Mouse (Mus musculus) c-Kit-positive CD71-positive TER-119-negative erythroid progenitor cells, embryonic 14.5 days (primary cell): ENCODE measurements around the gene Mettl8.
A peak's percentile ranks its signal among the peaks of the same experiment; 100 is the strongest.

Experiments used
- DNase-seq: peaks from one replicate; pipeline ENCODE4 v3.0.0-alpha.2; 2013; ENCODE audit warnings: low read depth

The Mettl8 gene

DNA sequence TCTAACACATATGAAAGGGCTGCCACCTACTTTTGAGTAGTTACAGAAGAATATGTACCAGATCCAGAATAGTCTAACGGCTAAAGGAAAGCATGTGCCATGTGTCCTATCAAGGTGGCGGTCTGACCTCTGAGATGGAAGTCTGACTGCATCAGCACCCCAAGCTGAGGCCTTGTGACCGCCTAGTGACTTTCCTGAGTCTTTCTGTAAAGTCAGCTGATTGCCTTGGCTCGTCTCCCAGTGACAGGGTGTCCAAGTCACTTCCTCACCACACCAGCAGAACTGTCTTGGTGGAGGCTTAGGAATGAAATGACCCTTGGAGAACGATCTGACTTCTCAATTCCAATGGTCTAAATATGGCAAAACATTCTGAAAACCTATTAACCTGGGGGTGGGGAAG lies 77.1 kb downstream of the Mettl8 start:
- DNase-seq: no peak

GRCm38 (mm10) chr2:70974769-70975168 lies 80.6 kb downstream of the Mettl8 start:
- DNase-seq: no peak

GRCm38 (mm10) chr2:70972795-70973518 lies 82.4 kb downstream of the Mettl8 start:
- no peak for DNase-seq

GRCm38 (mm10) chr2:70970158-70970741 lies 85.1 kb downstream of the Mettl8 start:
- DNase-seq: no peak

GRCm38 (mm10) chr2:70968305-70968704 lies 87.1 kb downstream of the Mettl8 start:
- no peak for DNase-seq

DNA sequence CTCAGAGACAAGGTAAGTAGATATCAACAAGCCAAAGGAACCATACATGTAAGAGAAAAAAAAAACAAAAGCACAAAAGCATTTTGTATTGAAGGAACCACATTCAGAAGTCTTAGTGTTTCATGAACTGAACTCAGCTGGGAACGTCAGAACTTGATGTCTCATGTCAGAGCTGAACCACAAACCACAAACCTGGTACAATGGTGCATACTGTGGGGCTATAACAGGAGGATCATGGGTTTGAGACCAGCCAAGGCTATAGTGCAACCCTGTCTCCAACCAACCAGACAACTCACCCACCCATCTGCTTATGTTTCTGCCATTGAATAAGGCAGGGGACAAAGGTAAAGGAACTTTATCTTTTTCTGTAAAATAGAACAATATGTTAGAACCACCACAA lies 88.2 kb downstream of the Mettl8 start:
- no peak for DNase-seq

- no peak for DNase-seq
Measured at GRCm38 (mm10) chr2:70964809-70965208, 90.6 kb downstream of the Mettl8 start.

DNA sequence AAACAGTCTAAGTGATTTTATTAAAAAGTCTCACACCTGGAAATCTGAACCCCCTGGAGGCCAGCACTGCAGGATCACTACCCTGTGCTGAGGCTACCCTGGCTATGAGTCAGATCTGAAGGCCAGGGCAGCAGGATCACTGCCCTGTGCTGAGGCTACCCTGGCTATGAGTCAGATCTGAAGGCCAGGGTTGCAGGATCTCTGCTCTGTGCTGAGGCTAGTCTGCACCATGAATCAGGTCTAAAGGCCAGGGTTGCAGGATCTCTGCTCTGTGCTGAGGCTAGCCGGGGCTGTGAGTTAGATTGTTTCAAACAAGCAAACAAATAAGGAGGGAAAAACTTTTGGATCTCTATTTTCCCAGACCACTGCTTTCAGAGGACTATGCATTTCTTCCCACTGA lies 92.5 kb downstream of the Mettl8 start:
- DNase-seq: no peak

DNA sequence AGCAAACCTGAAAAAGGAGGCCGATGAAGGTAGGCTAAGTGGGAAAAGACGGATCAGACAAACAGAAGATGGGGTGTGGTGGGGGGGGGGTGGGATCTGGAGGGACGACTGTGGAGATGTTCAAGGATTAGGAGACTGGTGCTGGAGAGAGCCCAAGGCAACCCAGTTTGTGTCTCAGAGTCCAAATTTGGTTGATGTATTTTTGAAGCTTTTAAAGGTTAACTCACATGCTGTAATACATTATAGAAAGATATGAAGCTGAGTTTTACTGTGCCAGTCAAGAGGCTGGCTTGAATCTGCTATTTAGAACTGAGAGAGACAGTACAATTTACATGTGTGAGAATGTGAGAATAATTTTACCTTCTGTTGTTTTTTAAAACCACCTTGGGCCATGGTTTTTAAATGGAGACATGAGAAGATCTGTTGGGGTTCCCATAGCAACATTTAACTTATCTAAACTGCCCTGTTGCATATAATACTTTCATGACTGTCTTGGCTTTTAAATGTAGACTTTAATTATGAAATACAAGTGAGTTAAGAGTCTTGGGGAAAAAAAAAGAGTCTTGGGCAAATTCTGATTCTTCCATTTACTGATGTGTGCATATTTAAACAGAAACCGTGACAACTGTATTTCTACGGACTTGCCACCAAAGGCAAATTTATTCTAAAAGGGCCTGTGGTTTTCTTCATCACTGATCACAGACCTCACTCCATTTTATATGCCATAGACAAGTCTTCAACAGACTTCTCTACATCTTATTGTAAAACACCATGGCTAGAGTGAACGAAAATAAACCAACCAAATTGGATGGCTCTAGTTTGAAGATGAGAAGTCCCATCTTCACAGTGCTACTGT lies 94.1 kb downstream of the Mettl8 start:
- no peak for DNase-seq

DNA sequence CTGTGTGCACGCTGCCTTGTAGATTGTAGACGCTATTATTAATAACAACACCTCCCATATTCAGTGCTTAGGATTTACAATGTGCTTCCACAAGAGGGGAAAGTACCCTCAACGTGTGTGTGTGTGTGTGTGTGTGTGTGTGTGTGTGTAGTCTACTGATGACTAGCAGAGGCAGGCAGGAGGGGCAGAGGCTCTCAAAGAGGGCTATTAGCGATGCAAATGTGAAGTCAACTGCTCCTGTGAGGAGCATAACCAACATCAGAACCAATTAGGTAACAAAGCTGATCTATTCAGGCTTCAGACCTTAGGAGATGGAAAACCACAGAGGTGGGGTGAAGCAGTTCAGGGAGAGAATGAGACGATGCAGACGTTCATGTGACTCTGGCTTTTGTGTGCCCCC lies 95.3 kb downstream of the Mettl8 start:
- no peak for DNase-seq

DNA sequence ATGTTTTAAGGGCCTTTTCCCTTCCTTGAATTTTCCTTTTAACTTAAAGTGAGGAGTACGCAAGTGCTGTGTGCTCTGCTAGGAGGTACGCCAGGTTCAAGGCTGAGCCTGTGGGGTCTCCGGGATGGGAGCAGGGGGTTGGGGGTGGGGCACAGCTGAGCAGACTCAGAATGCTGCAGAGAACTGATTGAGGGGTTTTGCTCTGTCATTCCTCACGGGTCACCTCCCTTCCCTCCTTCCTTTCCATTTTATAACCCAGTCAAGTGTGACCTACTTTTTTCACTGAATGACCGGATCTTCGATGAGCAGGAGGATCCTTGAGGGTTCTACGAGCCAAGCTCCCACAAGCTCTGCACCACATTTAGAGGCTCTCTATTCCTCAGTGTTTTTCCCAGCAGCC lies 96.0 kb downstream of the Mettl8 start:
- DNase-seq: no peak

- DNase-seq: no peak
Measured at GRCm38 (mm10) chr2:70958536-70958935, 96.8 kb downstream of the Mettl8 start.

- no peak for DNase-seq
Measured at GRCm38 (mm10) chr2:70953616-70954015, 101.8 kb downstream of the Mettl8 start.

DNA sequence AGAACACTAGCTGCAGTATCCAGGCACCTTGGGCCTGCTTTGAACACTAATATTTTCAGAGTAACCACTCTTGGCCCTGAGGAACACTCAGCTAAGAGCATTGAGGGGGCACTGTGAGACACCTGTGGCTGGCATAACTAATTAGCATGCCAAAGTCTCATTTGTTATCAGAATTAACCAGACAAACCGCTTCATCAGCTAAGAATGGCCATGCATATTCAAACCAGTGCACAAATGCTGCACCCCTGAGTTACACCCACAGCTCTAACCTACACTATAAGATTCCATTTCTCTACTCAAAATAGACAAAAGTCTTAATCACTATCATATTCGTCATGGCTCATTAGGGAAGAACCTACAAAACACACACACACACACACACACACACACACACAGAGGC lies 103.4 kb downstream of the Mettl8 start:
- DNase-seq: no peak

- DNase-seq: no peak
Measured at GRCm38 (mm10) chr2:70944511-70945305, 110.7 kb downstream of the Mettl8 start.

DNA sequence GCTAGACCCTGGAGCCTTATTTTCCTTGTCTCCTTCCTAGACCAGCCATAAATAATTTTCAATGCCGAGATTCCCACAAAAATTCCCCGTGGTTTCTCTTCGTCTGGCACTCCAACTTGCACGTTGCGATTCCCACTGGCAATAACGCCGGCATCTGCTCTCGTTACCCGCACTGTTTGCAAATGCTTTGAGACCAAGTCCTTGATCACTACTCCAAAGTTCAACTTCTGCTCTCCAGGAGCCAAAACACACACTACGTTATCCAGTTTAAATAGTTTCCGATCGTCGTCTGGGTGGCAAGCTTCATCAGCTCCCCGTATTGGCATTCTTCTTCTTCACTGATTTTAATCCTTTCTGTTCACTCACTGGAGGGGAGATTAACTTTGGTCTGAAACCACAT lies 114.6 kb downstream of the Mettl8 start:
- no peak for DNase-seq

DNA sequence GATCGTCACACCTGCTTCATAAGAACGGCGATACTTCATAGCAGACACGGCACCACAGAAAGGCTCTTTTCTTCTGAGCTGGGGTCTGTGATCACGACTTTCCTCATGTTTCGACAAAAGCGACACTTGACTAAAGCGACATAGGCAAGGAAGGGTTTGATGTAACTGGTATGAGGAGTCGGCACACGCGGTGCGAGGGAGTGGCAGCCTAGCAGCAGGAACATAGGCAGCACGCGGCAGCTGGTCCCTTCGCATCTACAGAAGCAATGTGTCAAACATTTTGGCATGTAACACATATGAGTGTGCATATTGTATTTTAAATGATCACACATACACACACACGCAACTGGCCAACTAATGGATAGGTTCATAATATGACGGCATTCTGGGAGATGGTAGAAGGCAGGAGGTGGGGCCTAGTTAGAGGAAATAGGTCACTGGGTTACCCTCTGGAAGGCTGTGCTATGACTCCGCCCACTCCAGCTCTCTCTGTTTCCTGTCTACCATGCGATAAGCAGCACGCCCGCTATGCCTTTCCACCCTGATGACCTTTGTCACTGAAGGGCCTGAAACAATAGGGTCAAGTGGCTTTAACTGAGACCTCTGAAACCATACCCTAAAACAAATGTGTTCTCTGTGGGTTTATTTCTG lies 116.4 kb downstream of the Mettl8 start:
- peak; percentile 45 for DNase-seq

GRCm38 (mm10) chr2:70934772-70935171 lies 120.6 kb downstream of the Mettl8 start:
- no peak for DNase-seq

- DNase-seq: no peak
Measured at GRCm38 (mm10) chr2:70933516-70933915, 121.9 kb downstream of the Mettl8 start.

DNA sequence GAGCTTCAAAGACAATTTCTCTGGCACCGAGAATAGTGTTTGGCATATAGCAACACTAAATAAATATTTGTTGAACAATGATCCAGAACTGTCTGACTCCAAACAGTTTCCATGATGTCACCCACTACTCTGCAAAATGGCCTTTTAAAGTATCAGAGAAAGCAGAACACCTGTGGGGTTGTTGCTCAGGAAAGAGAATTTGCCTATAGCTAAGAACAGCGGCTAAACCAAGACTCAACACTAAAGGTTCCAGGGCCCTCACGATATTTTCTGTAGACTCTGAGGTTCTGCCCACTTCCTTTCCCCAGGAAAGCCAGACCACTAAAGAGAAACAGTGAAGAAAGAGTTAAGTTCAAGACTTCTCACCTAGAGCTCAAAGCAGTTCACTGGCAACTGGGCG lies 122.4 kb downstream of the Mettl8 start:
- DNase-seq: no peak

GRCm38 (mm10) chr2:70930631-70931288 lies 124.6 kb downstream of the Mettl8 start:
- no peak for DNase-seq
